Mouse (Mus musculus) CD4-positive helper T cell, adult 2 months (primary cell): Measurements from ENCODE around the gene Spag16.

ENCODE experiments used
- DNase-seq: peaks from one replicate; pipeline ENCODE4 v3.0.0-alpha.2; 2012; ENCODE audit warnings: low read depth, missing footprints, low spot score

Gene Spag16

GRCm38 (mm10) chr1:70442209-70443080 is 615.7 kb downstream of the Spag16 start:
- DNase-seq = no peak

- no peak for DNase-seq
These were observed 653.1 kb downstream of the Spag16 start for GRCm38 (mm10) chr1:70479864-70480263.

GRCm38 (mm10) chr1:70518918-70519317 is 692.1 kb downstream of the Spag16 start:
- no peak for DNase-seq

GRCm38 (mm10) chr1:70527134-70527533 is 700.4 kb downstream of the Spag16 start:
- no peak for DNase-seq

GRCm38 (mm10) chr1:70529771-70530170 is 703.0 kb downstream of the Spag16 start:
- DNase-seq = no peak

- DNase-seq = no peak
These were observed 725.1 kb downstream of the Spag16 start for GRCm38 (mm10) chr1:70551839-70552238.

GRCm38 (mm10) chr1:70621805-70622204 is 795.0 kb downstream of the Spag16 start:
- no peak for DNase-seq

- no peak for DNase-seq
These were observed 798.2 kb downstream of the Spag16 start for GRCm38 (mm10) chr1:70624803-70625460.

- no peak for DNase-seq
These were observed 825.9 kb downstream of the Spag16 start for GRCm38 (mm10) chr1:70652719-70653118.

GRCm38 (mm10) chr1:70692529-70692928 is 865.8 kb downstream of the Spag16 start:
- DNase-seq = no peak

GRCm38 (mm10) chr1:70700270-70700669 is 873.5 kb downstream of the Spag16 start:
- no peak for DNase-seq

- DNase-seq = no peak
These were observed 877.2 kb downstream of the Spag16 start for GRCm38 (mm10) chr1:70703934-70704333.

GRCm38 (mm10) chr1:70705821-70706220 is 879.1 kb downstream of the Spag16 start:
- no peak for DNase-seq

GRCm38 (mm10) chr1:70725045-70725444 is 898.3 kb downstream of the Spag16 start:
- no peak for DNase-seq

- DNase-seq = no peak
These were observed 898.9 kb downstream of the Spag16 start, which contains the start of gene Vwc2l for GRCm38 (mm10) chr1:70725655-70726066. Gene Vwc2l (plus strand): TSS chr1:70725715.
